Mouse (Mus musculus): ENCODE data around the gene Cps1.

- TF ChIP-seq CTCF (IDR thresholded peaks at IDR 0.05; ENCODE audit: low read depth, low read length) (no peak), POLR2A (IDR thresholded peaks at IDR 0.05; ENCODE audit: insufficient read depth, low read length) (no peak)
Measured at GRCm38 (mm10) chr1:67167283-67167682, 44.5 kb downstream of the Cps1 start.

Measured in ES-Bruce4 (cell line).